Mouse (Mus musculus) heart, postnatal 0 days (tissue): ENCODE measurements around the gene Elmod1.

Experiments
- CTCF ChIP-seq: IDR thresholded peaks from 2 replicates; pipeline ENCODE4 v1.5.1; 2016; ENCODE audit warnings: antibody characterized with exemption, control low read depth, low read depth
- EP300 ChIP-seq: IDR thresholded peaks from 2 replicates; pipeline ENCODE4 v1.6.1; 2016; ENCODE audit warnings: antibody characterized with exemption, low read depth

DNA sequence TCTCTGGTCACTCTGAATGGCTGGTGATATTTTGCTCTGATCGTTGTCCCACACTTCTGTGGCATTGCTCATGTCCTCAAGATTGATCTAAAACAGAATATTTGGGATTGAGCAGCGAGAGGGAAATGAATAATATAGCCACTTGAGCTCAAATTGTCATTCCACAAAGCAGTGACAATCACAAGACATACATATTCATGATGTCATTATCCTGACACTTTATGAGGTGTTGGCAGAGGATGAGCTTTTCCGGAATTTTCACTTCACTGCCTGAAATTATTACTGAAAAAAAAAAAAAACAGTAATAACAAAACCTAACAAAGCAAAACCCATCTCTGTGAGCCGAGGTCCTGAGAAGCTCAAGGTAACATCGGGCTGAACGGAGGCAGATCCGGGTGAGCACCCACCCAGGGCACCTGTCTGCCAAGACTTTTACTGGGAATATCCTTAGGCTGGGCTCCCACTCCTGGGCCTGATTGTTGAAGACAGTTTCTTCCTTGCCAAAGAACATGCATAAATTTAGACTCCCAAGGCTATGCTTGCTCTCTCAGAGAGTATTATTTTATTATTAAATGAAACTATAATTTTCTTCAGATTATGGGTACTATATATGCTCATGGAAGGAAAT lies 71.8 kb downstream of the Elmod1 start:
- TF ChIP-seq CTCF = no peak
- TF ChIP-seq EP300 = no peak
